Mouse (Mus musculus) small intestine, adult 2 months (tissue): ENCODE measurements around the gene Strn3.

Source experiments
- CTCF ChIP-seq: fragments of 200-500 bp; IDR thresholded peaks from 2 replicates; pipeline ENCODE4 v1.5.1; 2012; ENCODE audit warnings: low read depth, mild to moderate bottlenecking, control low read depth, inconsistent platforms, low read length, moderate library complexity, mixed read lengths; ENCODE audit not compliant: insufficient replicate concordance, insufficient read length; ENCODE audit errors: extremely low read depth
- POLR2A ChIP-seq: fragments of 200-500 bp; IDR thresholded peaks from 2 replicates; pipeline ENCODE4 v1.6.1; 2012; ENCODE audit warnings: low read depth, mild to moderate bottlenecking, control low read depth, inconsistent platforms, low read length, moderate library complexity

DNA sequence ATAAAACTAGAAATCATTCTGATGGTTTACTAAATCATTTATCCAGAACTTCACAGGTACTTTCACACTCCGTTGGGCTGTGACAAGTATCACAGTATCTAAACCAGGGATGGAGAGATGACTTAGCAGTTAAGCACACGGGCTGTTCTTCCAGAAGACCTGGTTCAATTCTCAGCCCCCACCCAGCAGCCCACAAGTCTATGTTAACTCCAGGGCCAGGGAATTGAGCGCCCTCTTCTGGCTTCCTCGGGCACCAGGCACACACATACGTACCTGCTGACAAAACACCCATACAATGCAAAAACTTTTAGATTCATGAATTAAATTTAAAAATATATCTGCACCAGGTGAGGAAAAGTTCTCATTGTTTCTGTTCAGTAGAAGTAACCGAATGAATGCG is 121.8 kb downstream of the Strn3 start:
- TF ChIP-seq CTCF (no peak), POLR2A (no peak)
